Mouse (Mus musculus) midbrain, embryonic 10.5 days (tissue): ENCODE data around the gene Lipc. TPM values are rescaled to one million over a fixed set of nuclear protein-coding genes. Genes with fewer than 3 reads are reported as not detected.
"Not testable (repeated sequence)": the region's sequence is repeated elsewhere in the genome, so short reads cannot be mapped to it uniquely, and the experiment has no call there.

Experiments
- DNase-seq: peaks from one replicate; pipeline ENCODE4 v3.0.0-alpha.2; 2017; ENCODE audit warnings: low spot score
- H3K27ac ChIP-seq: fragments of 300-500 bp; sonication (generic); replicated peaks from 2 replicates; pipeline ENCODE4 v1.5.1; 2016; ENCODE audit warnings: mild to moderate bottlenecking
- H3K27me3 ChIP-seq: fragments of 300-500 bp; sonication (generic); 2 replicates; pipeline ENCODE4 v1.6.1; 2016; ENCODE audit warnings: low read depth, mild to moderate bottlenecking; ENCODE audit not compliant: poor library complexity, severe bottlenecking
- H3K36me3 ChIP-seq: fragments of 300-500 bp; sonication (generic); 2 replicates; pipeline ENCODE4 v1.6.1; 2016; ENCODE audit warnings: mild to moderate bottlenecking, moderate library complexity
- H3K4me1 ChIP-seq: fragments of 300-500 bp; sonication (generic); 2 replicates; pipeline ENCODE4 v1.6.1; 2016
- H3K4me3 ChIP-seq: fragments of 300-500 bp; sonication (generic); 2 replicates; pipeline ENCODE4 v1.5.1; 2016; ENCODE audit warnings: mild to moderate bottlenecking, moderate library complexity
- H3K9me3 ChIP-seq: fragments of 300-500 bp; sonication (generic); replicated peaks from 2 replicates; pipeline ENCODE4 v1.6.1; 2016; ENCODE audit warnings: mild to moderate bottlenecking
- WGBS: fragments of 180-500 bp; shearing (Covaris S2); methylation state at CpG from one replicate; pipeline ENCODE4 v1.1.7; 2016; 5-methylcytosine and 5-hydroxymethylcytosine counted together
- polyA plus RNA-seq: library from polyadenylated mRNA; unstranded; fragments of >200 nt; fragmentation: Nextera tagmentation; extraction: Ambion mirVana; gene quantifications from 2 replicates; pipeline ENCODE4 v1.2.1, GENCODE M21; 2016

Lipc gene
- polyA plus RNA-seq, 1 experiment from 2014 or later = not detected

GRCm38 (mm10) chr9:70864039-70864438 lies 88.0 kb downstream of the Lipc start:
- 85% methylated on average over 8 of the region's 8 CpGs for WGBS
- no peak for DNase-seq
- Histone ChIP-seq H3K27ac (no peak overlapping the region), H3K27me3 (no peaks in the 10 kb centered on the region), H3K4me1 (peaks cover 16% of the 10 kb centered on the region), H3K36me3 (no peaks in the 10 kb centered on the region), H3K9me3 (no peaks in the 10 kb centered on the region), H3K4me3 (no peak overlapping the region)

- DNase-seq = no peak
- WGBS = 49% methylated on average over 8 of the region's 8 CpGs
- Histone ChIP-seq H3K27me3 (no peaks in the 10 kb centered on the region), H3K9me3 (no peaks in the 10 kb centered on the region), H3K4me3 (no peak overlapping the region), H3K4me1 (peaks cover 16% of the 10 kb centered on the region), H3K36me3 (no peaks in the 10 kb centered on the region), H3K27ac (peak overlapping the region; percentile 64)
Observed at GRCm38 (mm10) chr9:70863299-70863698, 88.7 kb downstream of the Lipc start.

GRCm38 (mm10) chr9:70859233-70859632 lies 92.8 kb downstream of the Lipc start:
- Histone ChIP-seq H3K4me3 (no peak overlapping the region), H3K36me3 (no peaks in the 10 kb centered on the region), H3K9me3 (no peaks in the 10 kb centered on the region), H3K27me3 (no peaks in the 10 kb centered on the region), H3K4me1 (peaks cover 16% of the 10 kb centered on the region), H3K27ac (no peak overlapping the region)
- no peak for DNase-seq
- WGBS = 79% methylated on average over 5 of the region's 5 CpGs

GRCm38 (mm10) chr9:70855868-70856267 lies 96.2 kb downstream of the Lipc start:
- Histone ChIP-seq H3K4me3 (no peak overlapping the region), H3K36me3 (no peaks in the 10 kb centered on the region), H3K27ac (no peak overlapping the region), H3K27me3 (no peaks in the 10 kb centered on the region), H3K4me1 (no peaks in the 10 kb centered on the region), H3K9me3 (no peaks in the 10 kb centered on the region)
- DNase-seq = no peak
- 89% methylated on average over 6 of the region's 6 CpGs for WGBS

GRCm38 (mm10) chr9:70854950-70855349 lies 97.1 kb downstream of the Lipc start:
- WGBS = 80% methylated on average over 6 of the region's 6 CpGs
- H3K4me3 ChIP-seq = no peak overlapping the region

GRCm38 (mm10) chr9:70853081-70853480 lies 98.9 kb downstream of the Lipc start:
- DNase-seq, H3K27ac ChIP-seq: not testable (repeated sequence)
- 87% methylated on average over 15 of the region's 15 CpGs for WGBS

More at GRCm38 (mm10) chr9:70854950-70855349, 97.1 kb downstream of the Lipc start:
- Histone ChIP-seq H3K36me3 (no peaks in the 10 kb centered on the region), H3K9me3 (no peaks in the 10 kb centered on the region), H3K27ac (no peak overlapping the region), H3K4me1 (no peaks in the 10 kb centered on the region), H3K27me3 (no peaks in the 10 kb centered on the region)
- no peak for DNase-seq

GRCm38 (mm10) chr9:70851533-70851932 lies 100.5 kb downstream of the Lipc start:
- 83% methylated on average over 3 of the region's 3 CpGs for WGBS
- no peaks in the 10 kb centered on the region for H3K27me3 ChIP-seq
- H3K27ac ChIP-seq = no peak overlapping the region
- no peak overlapping the region for H3K4me3 ChIP-seq
- H3K9me3 ChIP-seq = no peaks in the 10 kb centered on the region
- peaks cover 13% of the 10 kb centered on the region for H3K4me1 ChIP-seq
- no peaks in the 10 kb centered on the region for H3K36me3 ChIP-seq
- no peak for DNase-seq

More at GRCm38 (mm10) chr9:70853081-70853480, 98.9 kb downstream of the Lipc start:
- H3K4me1 ChIP-seq, H3K36me3 ChIP-seq, H3K9me3 ChIP-seq, H3K27me3 ChIP-seq, H3K4me3 ChIP-seq: not testable (repeated sequence)

GRCm38 (mm10) chr9:70848135-70848770 lies 103.8 kb downstream of the Lipc start:
- Histone ChIP-seq H3K4me1 (peaks cover 13% of the 10 kb centered on the region), H3K36me3 (no peaks in the 10 kb centered on the region), H3K4me3 (no peak overlapping the region), H3K9me3 (no peaks in the 10 kb centered on the region), H3K27me3 (no peaks in the 10 kb centered on the region), H3K27ac (no peak overlapping the region; the same call in 1 of the 2 replicates)
- no peak for DNase-seq
- WGBS = 63% methylated on average over 10 of the region's 10 CpGs

GRCm38 (mm10) chr9:70847627-70848051 lies 104.4 kb downstream of the Lipc start:
- 42% methylated on average over 8 of the region's 8 CpGs for WGBS
- H3K27ac ChIP-seq = peak overlapping the region; percentile 57

GRCm38 (mm10) chr9:70843270-70843669 lies 108.8 kb downstream of the Lipc start:
- H3K4me1 ChIP-seq = peaks cover 14% of the 10 kb centered on the region
- no peaks in the 10 kb centered on the region for H3K36me3 ChIP-seq
- no peaks in the 10 kb centered on the region for H3K27me3 ChIP-seq
- no peaks in the 10 kb centered on the region for H3K9me3 ChIP-seq
- no peak overlapping the region for H3K27ac ChIP-seq
- WGBS = 88% methylated on average over 4 of the region's 4 CpGs
- H3K4me3 ChIP-seq = no peak overlapping the region
- DNase-seq = no peak

More at GRCm38 (mm10) chr9:70847627-70848051, 104.4 kb downstream of the Lipc start:
- H3K36me3 ChIP-seq = no peaks in the 10 kb centered on the region
- H3K9me3 ChIP-seq = no peaks in the 10 kb centered on the region
- H3K4me3 ChIP-seq = peak overlapping the region; percentile 0; the same call in 1 of the 2 replicates
- no peaks in the 10 kb centered on the region for H3K27me3 ChIP-seq
- peaks cover 13% of the 10 kb centered on the region for H3K4me1 ChIP-seq
- peak; percentile 14 for DNase-seq

- Histone ChIP-seq H3K36me3 (no peaks in the 10 kb centered on the region), H3K9me3 (no peaks in the 10 kb centered on the region), H3K4me1 (peaks cover 5% of the 10 kb centered on the region), H3K4me3 (no peak overlapping the region), H3K27me3 (no peaks in the 10 kb centered on the region), H3K27ac (no peak overlapping the region)
- WGBS = 85% methylated on average over 5 of the region's 6 CpGs
- no peak for DNase-seq
Observed at GRCm38 (mm10) chr9:70842300-70842941, 109.6 kb downstream of the Lipc start.

GRCm38 (mm10) chr9:70841426-70842215 lies 110.4 kb downstream of the Lipc start:
- Histone ChIP-seq H3K4me3 (no peak overlapping the region), H3K4me1 (0 out of 2 replicates have a peak, but pooled peaks cover 4% of the 10 kb centered on the region), H3K27ac (no peak overlapping the region), H3K36me3 (no peaks in the 10 kb centered on the region), H3K9me3 (no peaks in the 10 kb centered on the region), H3K27me3 (no peaks in the 10 kb centered on the region)
- DNase-seq = no peak
- 89% methylated on average over 8 of the region's 8 CpGs for WGBS
